Mouse (Mus musculus) liver, embryonic 13.5 days (tissue): ENCODE results near the gene Atf4. TPM values are rescaled to one million over a fixed set of nuclear protein-coding genes. Genes with fewer than 3 reads are reported as not detected.

Experiments used
- ATAC-seq: fragments of 200-750 bp; cut with Nextera tagmentation; 2 replicates; pipeline ENCODE4 v1.8.0; 2017; ENCODE audit warnings: low read depth, mild to moderate bottlenecking, moderate number of reproducible peaks, moderate library complexity
- DNase-seq: peaks from one replicate; pipeline ENCODE4 v3.0.0; 2022
- H3K27ac ChIP-seq: fragments of 300-500 bp; sonication (generic); 2 replicates; pipeline ENCODE4 v1.5.1; 2015; ENCODE audit warnings: moderate library complexity, mild to moderate bottlenecking, inconsistent platforms
- H3K27me3 ChIP-seq: fragments of 300-500 bp; sonication (generic); 2 replicates; pipeline ENCODE4 v1.6.1; 2015; ENCODE audit warnings: mild to moderate bottlenecking, inconsistent platforms
- H3K36me3 ChIP-seq: fragments of 300-500 bp; sonication (generic); 2 replicates; pipeline ENCODE4 v1.6.1; 2015; ENCODE audit warnings: mild to moderate bottlenecking, inconsistent platforms
- H3K4me1 ChIP-seq: fragments of 300-500 bp; sonication (generic); replicated peaks from 2 replicates; pipeline ENCODE4 v1.6.1; 2015; ENCODE audit warnings: inconsistent platforms
- H3K4me2 ChIP-seq: fragments of 300-500 bp; sonication (generic); 2 replicates; pipeline ENCODE4 v1.6.1; 2015; ENCODE audit warnings: inconsistent platforms, mild to moderate bottlenecking, moderate library complexity
- H3K4me3 ChIP-seq: fragments of 300-500 bp; sonication (generic); replicated peaks from 2 replicates; pipeline ENCODE4 v1.5.1; 2015; ENCODE audit warnings: mild to moderate bottlenecking, inconsistent platforms
- H3K9ac ChIP-seq: fragments of 300-500 bp; sonication (generic); 2 replicates; pipeline ENCODE4 v1.6.1; 2015; ENCODE audit warnings: mild to moderate bottlenecking, inconsistent platforms
- H3K9me3 ChIP-seq: fragments of 300-500 bp; sonication (generic); replicated peaks from 2 replicates; pipeline ENCODE4 v1.6.1; 2016; ENCODE audit warnings: inconsistent platforms
- WGBS: fragments of 180-500 bp; shearing (Covaris S2); methylation state at CpG from one replicate; pipeline ENCODE4 v1.1.7; 2015; ENCODE audit not compliant: insufficient replicate concordance; 5-methylcytosine and 5-hydroxymethylcytosine counted together
- polyA plus RNA-seq: library from polyadenylated mRNA; unstranded; fragments of >200 nt; fragmentation: Nextera tagmentation; extraction: Ambion mirVana; gene quantifications from 2 replicates; pipeline ENCODE4 v1.2.1, GENCODE M21; 2015

Atf4 gene
- polyA plus RNA-seq, 1 experiment from 2014 or later: 138 TPM

GRCm38 (mm10) chr15:80297146-80297545 is 42.2 kb downstream of the Atf4 start:
- H3K4me1 ChIP-seq: no peaks in the 10 kb centered on the region
- H3K4me2 ChIP-seq: no peak overlapping the region
- H3K9me3 ChIP-seq: no peaks in the 10 kb centered on the region
- peaks cover 8% of the 10 kb centered on the region for H3K27me3 ChIP-seq
- H3K36me3 ChIP-seq: no peaks in the 10 kb centered on the region
- H3K27ac ChIP-seq: no peak overlapping the region
- H3K9ac ChIP-seq: no peak overlapping the region
- H3K4me3 ChIP-seq: no peak overlapping the region
- ATAC-seq (no peak), DNase-seq (no peak)
- WGBS: 81% methylated on average over 1 of the region's 1 CpGs

DNA sequence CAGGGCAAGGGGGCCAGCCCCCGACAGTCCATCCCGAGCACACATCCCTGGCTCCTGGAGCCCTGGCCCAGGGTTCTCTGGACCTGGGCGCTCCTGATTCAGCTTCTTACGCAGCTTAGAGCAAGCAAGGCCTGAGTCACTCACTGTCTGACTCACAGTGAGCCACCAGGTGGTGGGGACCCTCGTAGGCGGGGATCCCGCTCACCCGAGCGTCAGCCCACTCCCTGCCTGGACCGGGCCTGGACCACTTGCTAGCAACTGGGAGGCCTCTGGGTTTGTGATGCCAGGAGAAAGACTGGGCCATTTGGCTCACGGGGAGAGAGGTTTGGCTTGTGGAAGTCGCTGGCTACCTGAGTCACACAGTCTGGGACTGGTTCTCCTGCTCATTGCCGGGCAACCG is 48.8 kb downstream of the Atf4 start:
- Histone ChIP-seq H3K27me3 (peaks cover 9% of the 10 kb centered on the region), H3K4me1 (no peaks in the 10 kb centered on the region), H3K4me3 (no peak overlapping the region), H3K36me3 (no peaks in the 10 kb centered on the region), H3K9ac (no peak overlapping the region), H3K9me3 (no peaks in the 10 kb centered on the region), H3K27ac (no peak overlapping the region), H3K4me2 (no peak overlapping the region)
- ATAC-seq (no peak), DNase-seq (no peak)
- WGBS: 62% methylated on average over 14 of the region's 14 CpGs

DNA sequence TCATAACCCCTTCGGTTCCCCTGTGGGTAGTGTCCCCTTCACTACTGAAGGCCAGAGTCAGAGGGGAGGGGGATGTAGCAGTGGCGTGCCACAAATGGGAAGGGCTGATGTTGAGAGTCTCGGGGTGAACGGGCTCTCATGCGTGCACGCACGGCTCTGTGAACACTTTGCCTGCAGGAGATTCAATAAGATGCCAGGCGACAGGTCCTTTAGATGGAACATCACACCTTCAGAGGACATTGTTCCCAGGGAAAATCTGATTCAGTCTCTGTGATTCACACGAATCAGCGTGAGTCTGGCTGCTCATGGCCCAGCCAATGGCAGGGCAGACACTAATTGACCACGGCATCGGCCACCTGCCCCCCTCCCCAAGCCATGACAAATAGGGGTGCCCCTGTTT is 49.2 kb downstream of the Atf4 start:
- H3K4me3 ChIP-seq: no peak overlapping the region
- no peaks in the 10 kb centered on the region for H3K4me1 ChIP-seq
- H3K9ac ChIP-seq: no peak overlapping the region
- DNase-seq (no peak), ATAC-seq (no peak)
- H3K27me3 ChIP-seq: peaks cover 9% of the 10 kb centered on the region
- H3K36me3 ChIP-seq: no peaks in the 10 kb centered on the region
- H3K4me2 ChIP-seq: no peak overlapping the region
- no peak overlapping the region for H3K27ac ChIP-seq
- no peaks in the 10 kb centered on the region for H3K9me3 ChIP-seq
- WGBS: 70% methylated on average over 12 of the region's 12 CpGs

DNA sequence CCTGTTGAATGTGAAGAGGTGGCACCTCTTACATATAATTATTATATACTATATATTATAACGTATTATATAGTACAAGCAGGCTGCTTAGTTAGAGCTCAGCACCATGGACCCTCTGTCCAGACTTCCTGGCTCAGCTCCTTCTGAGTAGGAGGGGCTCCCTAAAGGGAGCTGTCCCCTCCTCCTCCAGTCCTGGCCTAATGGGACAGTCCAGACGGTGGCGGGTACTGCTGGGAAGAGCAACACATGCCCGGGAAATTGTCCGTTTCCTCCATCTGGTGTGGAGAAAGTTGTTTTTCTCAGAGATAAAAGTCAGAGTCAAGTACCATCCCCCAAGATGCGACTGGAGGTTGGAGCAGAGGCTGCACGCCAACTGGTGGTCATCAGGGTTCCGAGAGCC is 51.2 kb downstream of the Atf4 start:
- Histone ChIP-seq H3K4me1 (no peaks in the 10 kb centered on the region), H3K4me2 (no peak overlapping the region), H3K27me3 (peaks cover 9% of the 10 kb centered on the region), H3K9me3 (no peaks in the 10 kb centered on the region), H3K4me3 (no peak overlapping the region), H3K9ac (no peak overlapping the region), H3K36me3 (no peaks in the 10 kb centered on the region), H3K27ac (no peak overlapping the region)
- 28% methylated on average over 8 of the region's 8 CpGs for WGBS
- DNase-seq (no peak), ATAC-seq (no peak)

Other genes starting within 250 kb of the Atf4 start
- 0.63 and 0.76 TPM in 2 replicates for gene Pdgfb, start 240.2 kb upstream of the Atf4 start, polyA plus RNA-seq
- gene Syngr1, start 163.8 kb upstream of the Atf4 start, polyA plus RNA-seq: 16.0 and 20.5 TPM in 2 replicates
- gene Rpl3, start 163.3 kb upstream of the Atf4 start, polyA plus RNA-seq: 807 and 835 TPM in 2 replicates
- gene Tab1, start 122.1 kb upstream of the Atf4 start, polyA plus RNA-seq: 12.5 and 12.9 TPM in 2 replicates
- gene Mgat3, start 81.5 kb upstream of the Atf4 start, polyA plus RNA-seq: 0.44 and 0.58 TPM in 2 replicates
- 18.4 and 21.5 TPM in 2 replicates for gene Mief1, start 21.2 kb upstream of the Atf4 start, polyA plus RNA-seq
- not detected in 2 replicates for gene AC140267.1, start 19.3 kb upstream of the Atf4 start, polyA plus RNA-seq
- gene Rps19bp1, start 9.1 kb downstream of the Atf4 start, polyA plus RNA-seq: 39.6 and 41.9 TPM in 2 replicates
- not detected in 2 replicates for gene Cacna1i, start 32.1 kb downstream of the Atf4 start, polyA plus RNA-seq